Mouse (Mus musculus) fat pad, adult 2 months (tissue): ENCODE results near the gene Thumpd1.

ENCODE experiments used
- DNase-seq: peaks from one replicate; pipeline ENCODE4 v3.0.0-alpha.2; 2011; ENCODE audit warnings: low read depth, low spot score; ENCODE audit errors: extremely low read depth

Gene Thumpd1

DNA sequence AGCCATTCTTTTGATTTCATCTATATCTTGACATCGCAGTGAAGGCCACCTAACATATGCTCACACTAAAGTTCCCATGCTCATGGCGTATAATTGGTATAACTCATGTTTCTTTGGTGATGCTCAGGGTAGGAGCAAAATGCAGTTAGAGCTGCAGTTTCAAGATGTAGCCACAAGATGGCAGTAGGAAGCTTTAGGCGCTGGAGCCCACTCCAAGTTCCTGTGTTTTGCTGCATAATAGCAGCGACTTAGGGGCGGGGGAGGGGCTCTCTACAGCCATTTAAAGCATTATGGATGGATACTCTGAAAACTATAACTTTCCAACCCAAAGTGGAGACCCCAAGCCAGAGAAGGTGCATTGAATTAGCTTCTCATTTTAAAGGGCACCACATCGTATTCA lies 47.1 kb downstream of the Thumpd1 start:
- DNase-seq = no peak

DNA sequence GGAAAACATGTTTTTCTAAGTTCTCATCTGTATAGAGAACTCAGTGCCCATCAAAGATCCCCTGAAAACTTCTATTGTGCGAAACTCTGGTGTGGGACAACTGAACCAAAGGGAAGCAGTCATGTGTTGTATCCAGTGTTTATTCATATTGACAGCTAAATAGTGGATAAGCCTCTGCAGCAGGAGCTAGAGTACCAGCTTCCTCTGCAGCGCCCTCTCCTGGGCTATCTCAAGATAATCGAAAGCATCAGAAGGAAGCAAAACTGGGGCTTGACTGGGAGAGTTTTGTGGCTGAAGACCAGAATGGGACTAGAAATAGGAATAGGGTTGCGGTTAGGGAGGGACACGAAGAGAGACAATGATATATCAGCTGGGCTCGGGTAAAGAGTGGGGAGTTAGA lies 49.7 kb downstream of the Thumpd1 start:
- no peak for DNase-seq

DNA sequence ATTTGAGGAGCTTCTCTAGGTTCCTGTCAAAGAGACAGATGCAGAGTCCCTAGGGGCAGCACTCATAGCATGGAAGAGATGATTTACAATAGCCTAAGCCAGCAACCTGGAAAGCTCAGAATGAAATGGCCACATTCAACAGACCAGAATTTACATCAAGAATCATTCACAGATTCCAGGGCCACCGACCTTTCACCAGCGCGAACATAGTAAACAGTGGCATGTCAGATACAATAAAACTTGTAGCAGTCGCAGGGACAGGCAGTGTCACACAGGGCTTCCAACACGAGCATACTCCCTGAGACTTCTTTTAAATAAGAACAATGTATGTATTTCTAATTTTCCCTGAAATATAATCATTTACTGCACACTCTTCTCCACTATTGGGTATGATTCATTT lies 50.2 kb downstream of the Thumpd1 start:
- DNase-seq = no peak

DNA sequence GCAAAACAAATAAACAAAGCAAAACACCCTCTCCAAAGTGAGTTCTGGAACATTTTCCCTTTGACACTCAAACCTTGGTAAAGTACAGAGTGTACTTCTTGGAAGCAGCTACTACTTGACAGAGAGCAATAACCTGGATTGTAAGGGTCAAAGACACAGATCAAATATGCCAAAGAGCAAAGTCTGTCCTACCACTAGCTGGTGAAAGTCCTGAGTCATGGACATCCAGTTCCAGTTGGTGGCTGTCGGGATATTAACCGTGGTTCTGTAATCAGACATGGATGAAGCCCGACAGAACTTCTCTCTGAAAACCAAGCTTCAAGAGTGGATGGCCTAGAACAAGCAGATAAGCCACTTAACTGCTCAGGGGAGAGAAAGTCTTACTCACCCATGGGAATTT lies 52.7 kb downstream of the Thumpd1 start:
- no peak for DNase-seq
